Mouse (Mus musculus) neural tube, embryonic 11.5 days (tissue): ENCODE measurements around the gene Tmed2. TPM values are rescaled to one million over a fixed set of nuclear protein-coding genes. Genes with fewer than 3 reads are reported as not detected.
"Not testable (repeated sequence)": the region's sequence is repeated elsewhere in the genome, so short reads cannot be mapped to it uniquely, and the experiment has no call there.

Experiments used
- ATAC-seq: fragments of 200-750 bp; cut with Nextera tagmentation; 2 replicates; pipeline ENCODE4 v1.8.0; 2017; ENCODE audit warnings: moderate number of reproducible peaks, mild to moderate bottlenecking, moderate TSS enrichment, moderate library complexity; ENCODE audit not compliant: insufficient read depth, low FRiP score, low TSS enrichment
- DNase-seq: peaks from one replicate; pipeline ENCODE4 v3.0.0-alpha.2; 2015; ENCODE audit warnings: low spot score
- H3K27ac ChIP-seq: fragments of 300-500 bp; sonication (generic); 2 replicates; pipeline ENCODE4 v1.5.1; 2014; ENCODE audit warnings: low read depth, mild to moderate bottlenecking, low read length
- H3K27me3 ChIP-seq: fragments of 300-500 bp; sonication (generic); 2 replicates; pipeline ENCODE4 v1.6.1; 2014; ENCODE audit warnings: mild to moderate bottlenecking, low read length, mixed read lengths; ENCODE audit not compliant: control insufficient read depth, insufficient read depth
- H3K36me3 ChIP-seq: fragments of 300-500 bp; sonication (generic); 2 replicates; pipeline ENCODE4 v1.6.1; 2014; ENCODE audit warnings: mild to moderate bottlenecking, low read length, moderate library complexity, mixed read lengths; ENCODE audit not compliant: control insufficient read depth, insufficient read depth
- H3K4me1 ChIP-seq: fragments of 300-500 bp; sonication (generic); 2 replicates; pipeline ENCODE4 v1.6.1; 2014; ENCODE audit warnings: low read length, mixed read lengths; ENCODE audit not compliant: control insufficient read depth, insufficient read depth
- H3K4me2 ChIP-seq: fragments of 300-500 bp; sonication (generic); 2 replicates; pipeline ENCODE4 v1.6.1; 2014; ENCODE audit warnings: low read depth, mild to moderate bottlenecking, moderate library complexity
- H3K4me3 ChIP-seq: fragments of 300-500 bp; sonication (generic); 2 replicates; pipeline ENCODE4 v1.5.1; 2014; ENCODE audit warnings: low read depth, low read length
- H3K9ac ChIP-seq: fragments of 300-500 bp; sonication (generic); 2 replicates; pipeline ENCODE4 v1.6.1; 2014; ENCODE audit warnings: mild to moderate bottlenecking, low read length
- H3K9me3 ChIP-seq: fragments of 300-500 bp; sonication (generic); 2 replicates; pipeline ENCODE4 v1.6.1; 2016; ENCODE audit warnings: low read length; ENCODE audit not compliant: control insufficient read depth
- WGBS: fragments of 180-500 bp; shearing (Covaris S2); extraction: QIAGEN DNeasy Blood & Tissue Kit; methylation state at CpG from one replicate; pipeline ENCODE4 v1.1.7; 2014; 5-methylcytosine and 5-hydroxymethylcytosine counted together
- polyA plus RNA-seq: library from polyadenylated mRNA; unstranded; fragments of >200 nt; fragmentation: Nextera tagmentation; extraction: Ambion mirVana; gene quantifications from 2 replicates; pipeline ENCODE4 v1.2.1, GENCODE M21; 2014

Gene Tmed2
- polyA plus RNA-seq, 1 experiment from 2014 or later, result 480 TPM

DNA sequence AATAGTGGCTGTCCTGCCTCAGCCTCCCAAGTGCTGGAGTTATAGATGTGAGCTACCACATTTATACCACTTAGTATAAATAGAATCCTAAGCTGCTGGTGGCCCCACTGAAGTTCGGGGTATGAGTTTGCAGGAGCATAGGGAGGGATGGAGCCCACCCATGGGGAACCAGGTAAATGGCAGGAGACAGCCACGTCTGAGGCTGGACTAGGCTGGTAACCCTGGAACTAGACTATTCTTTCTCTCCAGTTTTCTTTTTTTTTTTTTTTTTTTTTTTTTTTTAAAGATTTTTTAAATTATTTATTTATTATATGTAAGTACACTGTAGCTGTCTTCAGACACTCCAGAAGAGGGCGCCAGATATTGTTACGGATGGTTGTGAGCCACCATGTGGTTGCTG is 40.5 kb upstream of the Tmed2 start:
- H3K27ac ChIP-seq, H3K27me3 ChIP-seq, ATAC-seq, H3K4me3 ChIP-seq, H3K9ac ChIP-seq, H3K4me1 ChIP-seq, H3K9me3 ChIP-seq, H3K4me2 ChIP-seq, H3K36me3 ChIP-seq, DNase-seq: not testable (repeated sequence)
- WGBS, result 79% methylated on average over 2 of the region's 4 CpGs

- Histone ChIP-seq H3K4me3 (no peak overlapping the region), H3K9me3 (no peaks in the 10 kb centered on the region), H3K4me1 (peaks cover 3% of the 10 kb centered on the region; the same call in 1 of the 2 replicates), H3K27ac (no peak overlapping the region), H3K4me2 (no peak overlapping the region), H3K9ac (no peak overlapping the region), H3K36me3 (no peaks in the 10 kb centered on the region), H3K27me3 (no peaks in the 10 kb centered on the region)
- ATAC-seq, result no peak
- 98% methylated on average over 3 of the region's 3 CpGs for WGBS
- DNase-seq, result no peak
Measured at GRCm38 (mm10) chr5:124500573-124500972, 39.9 kb upstream of the Tmed2 start.

- DNase-seq, result no peak
- ATAC-seq, result no peak
Measured at GRCm38 (mm10) chr5:124501541-124501940, 39.0 kb upstream of the Tmed2 start.

DNA sequence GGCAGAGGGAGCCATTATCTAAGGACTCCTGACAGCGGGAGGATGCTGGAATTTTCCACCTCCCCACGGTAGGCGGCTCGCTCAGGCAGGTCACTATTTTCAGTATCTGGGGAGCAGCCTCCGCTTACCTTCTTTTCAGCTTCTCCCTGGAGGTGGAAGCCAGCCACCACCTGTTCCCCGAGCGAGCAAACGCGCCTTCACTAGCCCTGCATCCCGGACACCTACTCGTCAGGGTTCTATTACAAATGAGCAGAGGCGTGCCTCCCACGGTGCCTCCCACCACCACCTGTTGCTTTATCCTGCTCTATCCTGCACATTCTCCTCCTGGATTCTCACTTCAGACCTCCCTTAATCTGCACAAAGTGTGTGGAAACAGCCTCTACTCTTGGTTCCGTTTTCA is 36.8 kb upstream of the Tmed2 start:
- no peaks in the 10 kb centered on the region for H3K9me3 ChIP-seq
- DNase-seq (no peak), ATAC-seq (no peak)
- H3K27ac ChIP-seq, result no peak overlapping the region
- WGBS, result 63% methylated on average over 14 of the region's 14 CpGs
- no peak overlapping the region for H3K9ac ChIP-seq
- peaks cover 3% of the 10 kb centered on the region; the same call in 1 of the 2 replicates for H3K4me1 ChIP-seq
- no peaks in the 10 kb centered on the region for H3K36me3 ChIP-seq
- no peak overlapping the region for H3K4me3 ChIP-seq
- H3K4me2 ChIP-seq, result no peak overlapping the region
- no peaks in the 10 kb centered on the region for H3K27me3 ChIP-seq

More at GRCm38 (mm10) chr5:124501541-124501940, 39.0 kb upstream of the Tmed2 start:
- no peaks in the 10 kb centered on the region for H3K36me3 ChIP-seq
- no peak overlapping the region for H3K9ac ChIP-seq
- no peaks in the 10 kb centered on the region for H3K27me3 ChIP-seq
- no peak overlapping the region for H3K4me2 ChIP-seq
- H3K27ac ChIP-seq, result no peak overlapping the region
- peaks cover 3% of the 10 kb centered on the region; the same call in 1 of the 2 replicates for H3K4me1 ChIP-seq
- WGBS, result 91% methylated on average over 10 of the region's 10 CpGs
- H3K4me3 ChIP-seq, result no peak overlapping the region
- H3K9me3 ChIP-seq, result no peaks in the 10 kb centered on the region

DNA sequence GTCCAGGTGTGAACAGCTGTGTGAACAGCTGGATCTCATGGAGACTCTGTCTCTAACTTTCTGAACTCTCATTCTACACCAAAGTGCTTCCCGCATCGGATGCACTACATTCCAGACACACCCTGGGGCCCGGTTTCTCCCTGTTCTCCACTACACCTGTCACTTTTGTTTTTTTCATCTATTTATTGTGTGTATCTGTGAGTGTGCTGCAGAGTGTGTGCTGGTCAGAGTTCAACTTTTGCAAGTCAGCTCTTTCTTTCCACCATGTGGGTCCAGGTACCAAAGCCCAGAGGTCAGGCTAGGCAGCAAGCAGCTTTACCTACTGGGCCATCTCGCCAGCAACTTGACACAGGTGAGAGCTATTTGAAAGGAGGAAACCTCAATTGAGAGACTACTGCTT is 35.3 kb upstream of the Tmed2 start:
- WGBS, result 93% methylated on average over 4 of the region's 4 CpGs

DNA sequence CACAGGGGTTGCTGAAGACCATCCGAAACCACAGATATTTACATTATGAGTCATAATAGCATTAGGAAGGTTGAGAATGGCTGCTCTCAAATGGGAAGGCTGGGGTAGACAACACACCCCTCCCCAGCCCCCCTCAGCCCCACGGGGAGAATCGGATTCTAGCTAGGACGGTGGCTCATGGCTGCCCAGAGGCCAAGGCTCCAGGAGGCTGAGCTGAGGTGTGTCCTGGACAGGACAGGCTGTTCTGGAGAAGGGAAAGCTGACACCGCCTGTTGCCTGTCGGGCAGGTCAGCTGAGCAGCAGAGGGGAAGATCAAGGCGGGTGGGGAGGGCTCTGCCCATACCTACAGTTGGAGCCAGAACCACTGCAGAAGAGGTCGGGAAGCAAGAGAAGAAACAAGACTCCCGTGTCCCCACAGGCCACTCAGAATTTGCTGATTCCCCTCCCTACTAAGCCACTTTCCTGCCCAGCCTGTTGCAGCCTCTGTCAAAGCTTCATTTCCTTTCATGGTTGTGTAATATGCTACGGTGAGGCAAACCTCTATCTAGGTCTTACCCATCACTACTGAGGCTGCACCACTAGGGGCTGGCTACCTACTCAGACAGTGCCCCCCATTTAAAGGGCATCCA is 33.6 kb upstream of the Tmed2 start:
- no peak for ATAC-seq
- no peaks in the 10 kb centered on the region for H3K27me3 ChIP-seq
- no peak for DNase-seq
- WGBS, result 79% methylated on average over 10 of the region's 10 CpGs
- H3K4me3 ChIP-seq, result no peak overlapping the region
- H3K4me2 ChIP-seq, result no peak overlapping the region
- no peaks in the 10 kb centered on the region for H3K4me1 ChIP-seq
- H3K9me3 ChIP-seq, result no peaks in the 10 kb centered on the region
- H3K36me3 ChIP-seq, result no peaks in the 10 kb centered on the region; the same call in 1 of the 2 replicates
- no peak overlapping the region for H3K27ac ChIP-seq
- no peak overlapping the region for H3K9ac ChIP-seq

More for the DNA sequence above, 35.3 kb upstream of the Tmed2 start:
- DNase-seq (no peak), ATAC-seq (no peak)
- no peak overlapping the region for H3K4me2 ChIP-seq
- no peaks in the 10 kb centered on the region for H3K27me3 ChIP-seq
- no peaks in the 10 kb centered on the region; the same call in 1 of the 2 replicates for H3K36me3 ChIP-seq
- H3K9ac ChIP-seq, result no peak overlapping the region
- H3K4me3 ChIP-seq, result no peak overlapping the region
- no peaks in the 10 kb centered on the region for H3K4me1 ChIP-seq
- no peak overlapping the region for H3K27ac ChIP-seq
- no peaks in the 10 kb centered on the region for H3K9me3 ChIP-seq

DNA sequence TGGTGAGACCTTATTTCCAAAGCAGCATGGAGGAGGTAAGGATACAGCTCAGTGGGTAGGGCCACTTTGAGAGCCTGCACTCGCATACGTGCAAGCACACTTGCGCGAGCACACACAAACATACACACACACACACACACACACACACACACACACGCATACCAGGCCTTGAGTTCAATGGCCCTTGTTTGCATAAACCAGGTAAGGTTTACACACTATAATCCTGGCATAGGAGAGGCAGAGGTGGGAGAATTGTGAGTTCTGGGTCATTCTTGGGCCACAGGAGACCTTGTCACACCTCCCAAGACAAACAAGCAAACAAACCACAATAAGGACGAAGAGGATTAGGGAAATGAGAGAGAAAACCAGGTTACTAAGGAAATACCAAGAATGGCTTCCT is 31.3 kb upstream of the Tmed2 start:
- Histone ChIP-seq H3K4me1 (no peaks in the 10 kb centered on the region), H3K9ac (no peak overlapping the region), H3K9me3 (no peaks in the 10 kb centered on the region), H3K27ac (no peak overlapping the region), H3K4me2 (no peak overlapping the region), H3K27me3 (no peaks in the 10 kb centered on the region), H3K4me3 (no peak overlapping the region), H3K36me3 (peaks cover 2% of the 10 kb centered on the region; the same call in 1 of the 2 replicates)
- ATAC-seq (no peak), DNase-seq (no peak)
- WGBS, result 93% methylated on average over 6 of the region's 6 CpGs

DNA sequence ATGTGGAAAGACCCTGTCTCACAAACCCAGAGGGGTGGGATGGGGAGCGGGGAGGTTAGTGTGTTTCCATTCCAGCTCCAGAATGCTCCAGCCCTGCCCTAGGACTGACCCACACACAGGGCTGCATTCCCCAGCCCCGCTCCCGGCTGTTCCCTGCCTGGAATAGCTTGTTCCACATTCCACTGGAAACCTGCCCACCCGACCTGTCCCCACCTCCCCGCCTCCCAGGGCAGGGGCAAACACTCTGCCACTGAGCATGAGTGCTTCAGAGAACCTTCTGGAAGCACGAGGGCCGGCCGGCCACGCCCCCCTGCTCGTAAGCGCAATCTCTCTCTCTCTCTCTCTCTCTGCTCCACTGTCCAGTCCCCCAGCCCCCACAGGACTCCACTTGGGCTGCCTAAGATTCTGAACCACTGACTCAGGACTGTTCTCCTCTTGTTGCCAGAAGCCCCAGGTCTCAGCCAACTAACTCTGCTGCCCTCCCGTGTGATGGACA is 30.7 kb upstream of the Tmed2 start:
- DNase-seq (no peak), ATAC-seq (no peak)
- Histone ChIP-seq H3K27me3 (no peaks in the 10 kb centered on the region), H3K36me3 (peaks cover 6% of the 10 kb centered on the region; the same call in 1 of the 2 replicates), H3K27ac (no peak overlapping the region), H3K9me3 (no peaks in the 10 kb centered on the region), H3K4me2 (no peak overlapping the region), H3K9ac (no peak overlapping the region), H3K4me1 (no peaks in the 10 kb centered on the region), H3K4me3 (no peak overlapping the region)
- WGBS, result 77% methylated on average over 12 of the region's 12 CpGs

- H3K4me2 ChIP-seq, result no peak overlapping the region
- no peak overlapping the region for H3K9ac ChIP-seq
- H3K9me3 ChIP-seq, result no peaks in the 10 kb centered on the region
- WGBS, result 90% methylated on average over 10 of the region's 10 CpGs
- no peak overlapping the region for H3K27ac ChIP-seq
- peaks cover 6% of the 10 kb centered on the region; the same call in 1 of the 2 replicates for H3K36me3 ChIP-seq
- no peaks in the 10 kb centered on the region for H3K4me1 ChIP-seq
- no peak for DNase-seq
- H3K4me3 ChIP-seq, result no peak overlapping the region
- H3K27me3 ChIP-seq, result no peaks in the 10 kb centered on the region
- ATAC-seq, result no peak
Measured at GRCm38 (mm10) chr5:124510536-124511050, 29.9 kb upstream of the Tmed2 start.
